Mouse (Mus musculus) cerebellum, postnatal 36 days (tissue): ENCODE results near the gene Eif3d.
"Not testable (repeated sequence)": the region's sequence is repeated elsewhere in the genome, so short reads cannot be mapped to it uniquely, and the experiment has no call there.

Source experiments
- DNase-seq, 2 experiments: peaks; one replicate each; pipeline ENCODE4 v3.0.0; 2021 to 2022; ENCODE audit warnings: mixed read lengths in 2 of 2

Eif3d gene

GRCm38 (mm10) chr15:77970470-77971292 is at the start of gene Eif3d:
Gene Eif3d, minus strand, starts transcription at chr15:77970813.
- peak; percentile 98 to 99 for DNase-seq

GRCm38 (mm10) chr15:78014046-78014445 is 43.4 kb upstream of the Eif3d start:
- peak; percentile 40 to 53 for DNase-seq

- DNase-seq: not testable (repeated sequence)
These were observed 37.6 kb upstream of the Eif3d start for GRCm38 (mm10) chr15:78008206-78008605.

- peak; percentile 52 to 65 for DNase-seq
These were observed 33.3 kb upstream of the Eif3d start for GRCm38 (mm10) chr15:78003929-78004328.

GRCm38 (mm10) chr15:78001400-78001799 is 30.8 kb upstream of the Eif3d start:
- no peak for DNase-seq

- no peak for DNase-seq
These were observed 17.9 kb upstream of the Eif3d start for GRCm38 (mm10) chr15:77988541-77988940.

- no peak for DNase-seq
These were observed 12.8 kb upstream of the Eif3d start for GRCm38 (mm10) chr15:77983391-77983790.

GRCm38 (mm10) chr15:77982195-77982939 is 11.8 kb upstream of the Eif3d start:
- peak; percentile 89 to 94 for DNase-seq

- DNase-seq: no peak
These were observed 10.6 kb upstream of the Eif3d start for GRCm38 (mm10) chr15:77981181-77981680.

GRCm38 (mm10) chr15:77979427-77979865 is 8.8 kb upstream of the Eif3d start:
- no peak for DNase-seq

GRCm38 (mm10) chr15:77977663-77978062 is 7.0 kb upstream of the Eif3d start:
- DNase-seq: no peak

GRCm38 (mm10) chr15:77974165-77974841 is 3.7 kb upstream of the Eif3d start:
- no peak for DNase-seq

GRCm38 (mm10) chr15:77969940-77970469 is 608 bp downstream of the Eif3d start:
- no peak for DNase-seq

- no peak for DNase-seq
These were observed 5.5 kb downstream of the Eif3d start for GRCm38 (mm10) chr15:77965117-77965528.

- DNase-seq: no peak
These were observed 8.2 kb downstream of the Eif3d start for GRCm38 (mm10) chr15:77962447-77962846.

GRCm38 (mm10) chr15:77960693-77961092 is 9.9 kb downstream of the Eif3d start:
- no peak for DNase-seq

- DNase-seq: no peak
These were observed 12.5 kb downstream of the Eif3d start for GRCm38 (mm10) chr15:77958071-77958470.

- no peak for DNase-seq
These were observed 13.0 kb downstream of the Eif3d start for GRCm38 (mm10) chr15:77957625-77958024.

GRCm38 (mm10) chr15:77956404-77956901 is 14.2 kb downstream of the Eif3d start, which contains the start of gene Foxred2:
Gene Foxred2, minus strand, starts transcription at chr15:77956722.
- DNase-seq: peak; percentile 87 to 94

- DNase-seq: peak; percentile 50 to 60
These were observed 14.9 kb downstream of the Eif3d start for GRCm38 (mm10) chr15:77955440-77956403.

- DNase-seq: no peak
These were observed 16.3 kb downstream of the Eif3d start for GRCm38 (mm10) chr15:77954362-77954761.
